Mouse (Mus musculus) right cerebral cortex, postnatal 36 days (tissue): ENCODE results near the gene BC049352.

Experiments
- DNase-seq, 2 experiments: peaks; one replicate each; pipeline ENCODE4 v3.0.0; 2022; ENCODE audit warnings: low spot score in 2 of 2, mixed read lengths in 1 of 2

The BC049352 gene

DNA sequence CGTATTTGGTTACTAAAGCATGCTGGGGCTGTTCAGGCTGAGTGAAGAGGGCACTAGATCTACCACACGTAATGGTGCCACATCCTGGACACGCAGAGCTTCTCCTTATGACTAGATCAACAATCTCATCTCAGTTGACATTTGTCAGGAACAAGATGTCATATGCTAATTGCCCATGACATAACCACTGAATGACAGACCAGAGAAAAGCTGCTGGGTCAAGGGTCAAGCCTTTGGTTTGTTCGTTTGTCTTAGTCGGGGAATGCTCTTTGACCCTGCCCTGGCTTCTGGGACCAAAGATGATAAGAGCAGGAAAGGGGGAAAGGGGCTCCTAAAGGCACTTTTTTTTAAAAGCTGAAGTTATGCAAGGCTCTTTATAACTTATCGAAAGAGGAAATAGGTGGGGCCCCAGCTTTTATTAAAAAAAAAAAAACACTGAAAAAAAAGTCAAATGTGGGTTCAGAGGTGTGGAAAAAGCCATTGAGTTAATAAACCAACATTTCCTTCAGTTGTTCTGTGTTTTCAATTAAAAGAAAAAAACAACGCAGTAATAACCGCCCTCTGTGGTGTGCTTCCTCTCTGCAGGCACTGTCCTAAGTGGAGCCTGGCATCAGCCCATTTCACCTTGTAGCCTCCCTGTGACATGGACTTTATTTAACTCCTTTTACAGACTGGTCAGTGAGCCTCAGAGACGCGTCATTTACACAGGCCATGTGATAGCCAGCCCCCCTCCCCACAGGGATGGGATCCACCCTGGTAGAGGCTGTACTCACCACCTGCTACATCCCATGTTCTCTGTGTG lies 112.6 kb downstream of the BC049352 start:
- DNase-seq, result no peak

GRCm38 (mm10) chr9:45299231-45300006 lies 117.6 kb downstream of the BC049352 start:
- no peak for DNase-seq
